Mouse (Mus musculus) retina, postnatal 7 days (tissue): Measurements from ENCODE around the gene Amn.

Source experiments
- DNase-seq: peaks from one replicate; pipeline ENCODE4 v3.0.0-alpha.2; 2012; ENCODE audit warnings: low read depth, low spot score

Amn gene

DNA sequence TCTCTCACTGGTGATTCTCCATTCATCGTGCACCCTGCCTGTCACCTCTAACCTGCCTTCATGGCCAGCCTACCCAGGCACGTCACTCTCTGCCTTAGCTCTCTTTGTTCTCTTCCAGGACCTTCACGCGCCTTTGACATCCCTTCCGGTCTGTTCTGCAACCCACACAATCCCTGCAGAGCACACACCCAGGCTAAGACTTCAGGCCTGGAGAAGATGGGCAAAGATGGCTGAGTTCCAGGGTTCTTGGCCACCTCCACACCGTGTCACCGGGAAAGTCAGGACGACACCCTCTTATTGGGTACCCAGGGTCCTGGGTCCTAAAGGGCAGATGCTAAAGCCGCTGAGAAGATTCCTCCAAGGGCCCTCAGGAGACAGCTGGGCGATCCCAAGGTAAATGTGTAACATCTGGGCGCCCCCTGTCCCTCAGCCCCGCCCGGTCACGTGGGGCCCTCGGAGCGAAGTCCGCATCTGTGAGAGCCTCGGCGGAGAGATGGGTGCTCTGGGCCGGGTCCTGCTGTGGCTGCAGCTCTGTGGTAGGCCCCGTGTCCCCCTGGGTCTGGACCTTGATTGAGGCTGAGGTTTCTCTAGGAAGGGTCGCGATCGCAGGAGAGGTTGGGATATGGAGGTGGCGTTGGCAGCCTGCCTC lies at the start of gene Amn:
Gene Amn (plus strand): TSS at position 467 of the 649 bp plus-strand sequence.
- DNase-seq, result no peak

DNA sequence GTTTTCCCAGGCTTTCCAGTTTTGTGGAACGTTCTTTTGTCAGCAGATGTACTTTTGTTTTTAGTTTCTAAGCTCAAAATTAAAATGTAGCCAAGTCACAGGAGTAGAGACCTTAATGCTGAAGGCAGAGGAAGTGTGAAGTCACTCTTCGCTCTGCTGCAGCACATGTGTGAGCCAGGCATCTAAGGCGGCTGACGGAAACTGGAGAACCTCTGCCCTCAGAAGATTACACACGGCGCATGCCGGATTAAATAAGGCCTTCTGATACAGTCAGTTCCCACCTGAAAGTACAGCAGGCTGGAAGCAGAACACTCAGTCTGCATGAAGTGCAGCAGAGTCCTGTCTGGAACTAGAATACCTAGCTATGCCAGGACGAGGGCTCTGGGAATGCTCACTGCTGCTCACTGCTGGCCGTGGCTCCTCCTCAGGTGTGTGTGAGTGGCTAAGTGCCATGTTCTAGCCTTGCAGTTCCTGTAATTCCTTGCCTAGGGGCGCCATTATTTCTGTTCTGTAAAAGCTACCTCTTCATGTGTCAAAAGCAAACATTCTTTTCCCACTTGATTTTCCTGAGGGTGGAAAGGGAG lies 45.6 kb upstream of the Amn start:
- DNase-seq, result no peak

DNA sequence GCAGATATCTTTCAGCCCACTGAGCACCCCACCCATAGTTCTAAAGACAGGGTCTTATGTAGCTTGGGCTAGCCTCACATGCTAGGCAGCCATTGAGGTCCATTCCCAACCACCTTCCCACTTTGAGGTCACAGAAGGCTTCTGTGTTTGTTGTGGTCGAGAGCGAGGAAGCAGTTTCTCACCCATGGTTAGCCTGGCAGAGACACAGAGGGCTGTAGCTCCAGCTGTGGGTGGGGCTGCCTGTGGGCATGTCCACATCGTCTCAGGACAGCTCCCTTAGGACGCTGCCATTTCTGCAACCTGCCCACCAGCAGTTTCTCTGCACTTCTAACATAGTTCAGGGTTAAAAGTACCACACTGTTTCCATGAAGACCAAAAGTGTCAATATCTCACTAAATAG lies 43.5 kb upstream of the Amn start:
- no peak for DNase-seq

DNA sequence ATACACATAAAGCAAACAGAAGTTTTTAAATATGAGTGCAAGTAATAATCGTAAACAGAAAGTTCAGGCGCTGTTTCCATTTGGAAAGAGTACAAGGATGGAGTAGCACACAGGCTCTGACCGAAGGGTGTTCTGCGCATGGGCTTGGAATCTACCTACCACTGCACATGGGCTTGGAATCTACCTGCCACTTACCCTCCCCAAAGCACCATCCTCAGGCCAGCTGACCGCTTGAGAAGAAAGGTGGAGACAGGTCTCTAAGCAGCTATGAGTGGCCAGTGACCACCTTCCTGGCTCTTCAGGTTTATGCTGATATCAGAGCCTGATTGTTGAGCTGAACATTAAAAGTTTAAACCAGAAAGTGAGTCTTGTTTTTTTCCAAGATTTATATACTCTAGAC lies 42.4 kb upstream of the Amn start:
- DNase-seq, result no peak

DNA sequence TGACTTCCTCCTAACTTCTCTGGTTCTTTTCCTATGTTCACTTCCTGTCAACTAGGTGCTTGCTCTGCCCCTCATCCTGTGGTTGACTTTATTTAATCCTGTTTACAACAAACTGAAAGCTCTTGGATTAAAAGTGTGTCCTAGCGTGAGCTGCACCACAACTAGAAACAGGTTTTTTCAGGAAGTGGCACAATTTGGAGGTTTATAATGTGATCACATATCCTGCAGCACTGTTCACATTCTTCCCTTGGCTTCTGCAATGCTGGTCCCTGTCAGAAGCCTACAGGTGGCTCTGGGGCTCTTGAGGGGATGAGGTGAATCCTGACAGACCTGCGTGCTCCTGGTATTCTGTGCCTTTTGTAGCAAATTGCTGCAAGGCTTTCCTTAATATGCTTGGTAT lies 40.1 kb upstream of the Amn start:
- DNase-seq, result no peak

DNA sequence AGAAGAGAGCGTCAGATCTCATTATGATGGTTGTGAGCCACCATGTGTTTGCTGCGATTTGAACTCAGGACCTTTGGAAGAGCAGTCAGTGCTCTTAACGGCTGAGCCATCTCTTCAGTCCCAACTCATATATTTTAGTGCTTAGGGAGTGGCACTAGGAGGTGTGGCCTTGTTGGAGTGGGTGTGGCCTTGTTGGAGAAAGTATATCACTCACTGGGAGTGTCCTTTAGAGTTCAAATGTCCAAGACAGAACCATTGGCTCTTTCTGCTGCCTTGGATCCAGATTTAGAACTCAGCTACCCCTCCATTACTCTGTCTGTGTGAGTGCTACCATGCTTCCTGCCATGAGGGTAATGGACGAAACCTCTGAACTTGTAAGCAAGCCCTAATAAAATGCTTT lies 37.1 kb upstream of the Amn start:
- no peak for DNase-seq

DNA sequence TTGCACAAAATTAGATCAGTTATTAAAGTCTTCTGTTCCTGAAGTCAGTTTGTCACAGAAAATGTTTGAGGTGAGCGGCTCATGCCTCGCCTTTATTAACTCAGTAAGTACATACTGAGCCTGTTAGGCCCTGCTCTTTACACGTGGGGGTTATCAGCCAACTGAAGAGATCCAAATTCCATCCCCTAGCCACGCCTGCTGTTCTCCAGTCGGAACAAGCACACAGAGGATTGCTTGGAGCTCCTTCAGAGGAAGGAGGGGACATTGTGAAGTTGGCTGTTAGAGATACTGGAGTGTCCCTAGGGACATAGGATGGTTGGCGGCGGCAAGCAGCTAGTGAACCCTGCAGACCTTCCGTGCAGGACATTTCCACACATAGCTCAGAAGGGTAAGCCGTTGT lies 36.5 kb upstream of the Amn start:
- DNase-seq, result no peak

DNA sequence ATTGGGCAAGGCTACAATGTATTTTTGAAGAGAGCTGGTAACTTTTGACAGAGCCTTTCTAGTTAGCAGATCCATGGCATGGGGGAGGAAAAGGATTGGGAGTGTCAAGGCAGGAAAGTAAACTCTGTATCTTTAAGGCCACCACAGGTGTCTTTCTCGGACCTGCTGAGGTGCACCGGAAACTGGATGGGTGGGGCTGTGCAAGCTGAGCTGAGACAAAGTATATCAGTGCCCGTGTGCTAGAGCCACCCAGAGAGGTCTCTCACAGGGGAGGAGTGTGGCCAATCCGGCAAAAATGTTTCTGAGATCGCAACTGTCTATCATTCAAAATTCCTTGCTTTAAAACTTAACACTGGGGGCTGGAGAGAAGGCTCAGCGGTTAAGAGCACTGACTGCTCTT lies 35.3 kb upstream of the Amn start:
- DNase-seq, result no peak

DNA sequence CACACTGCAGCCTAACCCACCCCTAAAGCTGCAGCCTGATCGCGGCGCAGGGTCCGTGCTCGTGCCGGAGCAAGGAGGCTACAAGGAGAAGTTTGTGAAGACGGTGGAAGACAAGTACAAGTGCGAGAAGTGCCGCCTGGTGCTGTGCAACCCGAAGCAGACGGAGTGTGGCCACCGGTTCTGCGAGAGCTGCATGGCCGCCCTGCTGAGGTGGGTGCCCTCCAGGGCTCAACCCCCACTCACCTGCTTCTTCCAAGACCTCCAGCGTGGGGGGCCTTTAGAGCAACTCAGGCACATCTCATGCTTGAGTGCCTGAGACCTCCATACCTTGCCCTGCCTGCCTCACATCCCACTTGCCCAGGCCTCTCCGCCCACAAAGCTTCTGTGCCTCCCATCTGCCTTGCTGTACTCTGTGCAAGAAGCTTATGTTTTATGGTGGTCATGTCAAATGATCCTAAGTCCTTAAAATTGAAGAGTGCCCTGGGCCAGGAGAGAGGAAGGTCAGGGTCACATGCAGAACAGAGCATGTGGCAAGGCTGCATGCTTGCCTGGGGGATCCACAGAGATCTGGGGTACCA lies 33.2 kb upstream of the Amn start:
- DNase-seq, result no peak

DNA sequence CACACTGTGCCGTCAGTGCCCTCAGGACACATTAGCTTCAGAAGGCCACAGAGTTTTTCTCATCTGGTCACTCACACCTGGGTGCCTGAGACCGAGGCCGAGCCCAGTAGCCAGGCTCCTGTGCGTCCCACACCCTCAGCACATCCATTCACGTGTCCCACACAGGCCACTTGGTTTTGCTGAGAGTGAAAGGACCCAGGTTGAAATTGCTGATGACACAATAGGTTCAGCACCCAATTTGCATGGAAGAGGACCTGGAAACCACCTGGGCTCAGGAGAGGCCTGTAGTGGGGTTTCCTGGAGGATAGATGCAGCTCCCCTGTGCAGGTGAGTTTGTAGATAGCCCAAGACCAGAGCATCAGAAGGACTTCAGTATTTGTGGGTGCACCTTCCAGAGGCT lies 32.5 kb upstream of the Amn start:
- no peak for DNase-seq

DNA sequence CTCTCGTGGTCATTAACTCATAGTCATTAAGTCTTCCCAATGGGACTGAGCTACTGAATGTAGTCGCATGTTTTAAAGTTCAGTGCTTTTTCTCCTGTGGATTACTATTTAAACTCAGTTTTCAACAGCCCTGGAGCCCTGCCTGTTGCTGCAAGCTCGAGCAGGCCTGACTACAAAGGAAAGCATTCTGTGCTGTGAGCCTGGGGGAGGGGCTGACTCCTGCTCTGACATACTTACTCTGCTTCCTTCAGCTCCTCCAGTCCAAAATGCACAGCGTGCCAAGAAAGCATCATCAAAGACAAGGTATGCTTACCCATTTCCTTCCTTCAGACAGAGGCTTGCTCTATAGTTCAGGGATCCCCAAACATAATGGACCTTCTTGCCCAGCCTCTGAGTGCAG lies 32.1 kb upstream of the Amn start:
- DNase-seq, result no peak

DNA sequence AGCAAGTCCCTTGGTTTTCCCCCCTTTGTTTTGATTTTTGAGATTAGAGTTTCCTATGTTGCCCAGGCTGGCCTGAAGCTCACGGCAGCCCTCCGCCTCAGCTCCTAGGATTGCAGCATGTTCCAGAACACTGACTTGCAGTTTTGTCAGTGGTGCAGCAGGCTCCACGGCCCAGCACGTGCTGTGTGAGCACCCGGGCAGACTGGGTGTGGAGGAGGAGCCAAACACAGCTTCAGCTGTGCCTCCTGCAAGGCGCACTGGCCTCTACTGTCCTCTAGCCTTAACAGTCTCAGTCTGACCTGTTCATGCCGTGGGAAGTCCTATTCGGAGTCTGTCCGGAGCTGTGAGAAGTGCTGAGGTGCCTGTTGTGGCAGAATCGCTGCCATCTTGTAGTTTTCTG lies 31.0 kb upstream of the Amn start:
- no peak for DNase-seq

DNA sequence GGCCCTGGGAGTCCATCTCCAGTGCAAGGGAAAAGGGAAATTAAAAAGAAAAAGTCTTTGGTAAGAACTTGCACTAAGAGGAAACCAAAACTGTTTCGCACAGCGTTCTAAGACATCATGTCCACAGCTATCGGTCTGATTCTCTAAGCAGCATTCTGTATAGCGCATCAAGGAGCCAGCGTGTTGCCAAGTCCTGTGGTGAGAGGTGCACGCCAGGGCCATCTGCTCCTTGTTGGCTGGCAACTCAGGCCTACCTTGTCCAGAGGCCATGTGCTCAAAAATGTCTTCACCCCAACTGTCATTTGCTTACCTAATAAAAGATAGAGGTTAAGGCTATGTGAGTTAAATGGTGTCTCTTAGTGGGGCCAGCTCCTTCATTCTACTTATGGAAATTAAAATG lies 29.0 kb upstream of the Amn start:
- no peak for DNase-seq

DNA sequence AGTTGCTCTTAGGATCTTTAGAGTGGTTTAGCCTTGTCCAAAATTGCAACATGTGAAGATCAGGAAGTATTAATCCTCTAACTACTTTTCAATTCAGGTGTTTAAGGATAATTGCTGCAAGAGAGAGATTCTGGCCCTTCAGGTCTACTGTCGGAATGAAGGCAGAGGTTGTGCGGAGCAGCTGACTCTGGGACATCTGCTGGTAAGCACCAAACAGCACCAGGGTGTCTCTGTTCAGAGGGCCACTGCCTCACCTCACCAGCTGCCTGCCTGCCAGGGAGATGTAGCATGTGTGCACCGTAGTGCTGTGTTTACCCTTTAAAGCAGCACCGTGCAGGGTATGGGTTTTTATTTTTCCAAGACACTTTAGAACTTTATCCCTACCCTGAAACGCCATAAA lies 28.5 kb upstream of the Amn start:
- no peak for DNase-seq

DNA sequence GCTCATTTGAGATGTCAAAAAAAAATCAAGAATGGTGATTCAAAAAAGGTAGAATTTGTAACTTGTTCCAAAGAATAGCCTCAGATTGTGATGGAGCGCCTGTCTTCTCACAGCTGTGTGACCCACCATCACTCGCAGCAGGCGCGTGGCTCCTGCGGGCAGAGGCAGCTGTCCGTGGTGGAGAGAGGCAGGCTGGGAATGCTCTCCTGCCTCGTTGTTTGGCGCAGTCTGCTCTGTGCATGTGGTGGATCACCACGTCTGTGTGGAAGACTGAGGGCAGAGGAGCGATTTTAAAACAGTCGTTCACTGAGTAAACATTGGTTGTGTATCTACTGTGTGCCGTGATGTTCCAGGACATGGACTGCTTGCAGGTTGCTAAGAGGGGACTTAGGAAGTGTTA lies 27.2 kb upstream of the Amn start:
- no peak for DNase-seq

DNA sequence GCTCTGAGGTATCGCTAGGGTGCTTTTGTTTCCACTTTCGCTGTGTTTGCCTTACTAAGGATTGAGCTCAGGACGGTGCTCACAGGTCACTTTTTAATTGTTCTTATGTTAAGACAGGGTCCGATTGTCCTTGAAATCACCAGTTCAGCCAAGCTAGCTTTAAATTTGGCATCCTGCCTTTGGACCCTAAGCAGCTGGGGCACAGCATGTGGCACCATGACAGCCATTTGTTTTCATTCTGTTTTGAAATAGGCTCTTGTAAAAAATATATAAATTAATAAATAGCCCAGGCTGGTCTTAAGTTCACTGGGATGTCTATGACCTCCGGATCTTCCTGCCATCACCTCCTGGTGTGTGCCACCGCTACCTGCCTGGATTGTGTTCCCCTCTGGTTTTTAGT lies 25.8 kb upstream of the Amn start:
- no peak for DNase-seq

DNA sequence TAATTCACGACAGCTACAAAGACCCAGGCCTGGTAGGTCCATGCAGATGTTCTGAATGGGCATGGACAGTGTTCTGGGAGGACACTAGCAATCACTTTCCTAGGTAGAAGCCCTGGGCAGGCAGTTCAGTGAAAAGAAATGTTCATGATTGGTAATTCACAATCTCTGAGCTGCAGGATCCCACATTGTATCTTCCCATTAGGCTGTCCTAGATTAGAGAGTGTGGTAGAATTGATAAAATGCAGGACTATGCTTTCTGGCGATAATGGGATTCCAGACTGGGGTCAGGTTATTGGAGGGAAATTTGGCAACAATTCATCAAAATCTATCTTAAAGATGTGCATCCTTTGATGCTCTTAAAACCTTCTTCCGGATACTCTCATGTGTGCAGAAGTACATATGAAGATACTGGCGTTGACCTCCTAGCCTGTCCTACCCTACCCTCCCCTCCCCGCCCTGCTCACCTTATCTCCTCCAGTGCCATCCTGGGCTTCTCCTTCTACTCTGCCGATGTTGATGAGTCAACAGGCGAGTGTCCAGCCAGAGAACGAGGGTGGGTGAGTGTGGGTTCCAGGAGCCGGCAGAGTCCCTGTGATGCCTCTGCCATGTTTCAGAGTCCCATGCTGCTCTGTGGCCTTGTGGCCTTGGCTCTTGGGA lies 24.0 kb upstream of the Amn start:
- DNase-seq, result no peak

DNA sequence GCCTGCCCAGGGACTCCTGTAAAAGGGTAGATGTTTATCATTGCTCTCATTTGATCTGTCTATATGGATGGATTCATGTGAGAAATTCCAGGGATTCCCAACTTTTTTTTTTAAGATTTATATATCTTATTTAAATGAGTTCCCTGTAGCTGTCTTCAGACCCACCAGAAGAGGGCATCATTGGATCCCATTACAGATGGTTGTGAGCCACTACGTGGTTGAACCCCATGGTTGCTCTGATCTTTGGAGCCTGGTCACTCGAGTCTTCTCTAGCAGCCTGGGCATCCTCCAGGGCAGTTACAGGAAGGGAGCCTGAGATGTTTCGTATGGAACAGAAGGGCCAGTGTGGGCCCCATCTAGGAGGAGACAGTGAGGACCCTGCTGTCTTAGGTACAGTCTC lies 21.8 kb upstream of the Amn start:
- no peak for DNase-seq

DNA sequence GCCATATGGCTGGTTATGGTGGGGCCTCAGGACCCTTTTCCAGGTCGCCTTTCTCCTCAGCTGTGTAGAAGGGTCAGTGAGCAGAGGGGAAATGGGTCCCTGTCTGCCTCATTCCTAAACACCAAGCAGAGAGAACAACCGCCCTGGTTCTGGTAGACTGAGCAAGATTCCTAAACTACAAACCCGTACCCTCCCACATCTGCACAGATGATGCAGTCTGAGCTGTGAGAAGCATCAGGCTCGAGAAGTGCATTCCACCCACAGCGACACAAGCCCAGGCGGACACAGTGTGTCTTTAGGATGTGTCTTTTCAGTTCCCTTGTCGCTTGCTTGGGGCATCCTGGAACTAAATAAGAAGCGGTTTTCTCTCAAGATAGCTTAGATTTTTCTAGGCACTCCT lies 20.8 kb upstream of the Amn start:
- DNase-seq, result no peak

DNA sequence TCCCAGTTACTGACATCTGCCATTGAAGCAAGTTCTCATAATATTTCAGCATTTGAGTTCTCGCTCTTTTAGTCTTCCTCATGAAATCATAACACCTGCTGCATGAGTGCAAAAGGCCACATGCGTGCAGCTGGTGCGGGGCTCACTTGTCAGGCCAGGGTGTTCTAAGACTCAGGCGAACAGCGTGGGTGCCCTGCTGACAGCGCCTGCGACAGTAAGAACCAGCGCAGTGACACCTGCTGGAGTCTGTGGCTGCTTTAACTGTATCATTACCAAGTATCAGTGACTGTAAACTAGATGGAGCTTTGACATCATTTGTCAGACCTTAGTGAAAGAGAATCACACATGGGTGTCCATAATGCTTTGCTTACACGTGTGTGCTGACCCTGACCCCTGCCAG lies 19.7 kb upstream of the Amn start:
- no peak for DNase-seq

DNA sequence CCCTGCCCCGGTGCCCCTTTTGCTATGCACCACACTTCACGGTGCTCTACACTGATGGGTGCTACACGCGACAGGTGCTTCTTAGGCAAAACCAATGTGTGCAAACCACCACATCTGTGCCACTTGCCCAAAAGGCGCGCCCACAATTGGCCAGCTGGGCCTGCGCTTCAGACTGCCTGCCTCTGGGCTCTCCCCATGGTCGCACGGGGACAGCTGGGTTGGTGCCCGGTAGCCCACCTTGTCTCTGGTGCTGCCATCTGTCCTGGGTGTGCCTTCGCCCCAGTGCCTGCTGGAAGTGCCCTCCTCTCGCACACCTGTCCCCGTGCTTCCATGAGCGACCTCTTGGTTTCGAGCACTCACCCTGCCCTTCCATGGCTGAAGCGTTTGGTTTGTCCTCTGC lies 7.2 kb upstream of the Amn start:
- DNase-seq, result no peak

DNA sequence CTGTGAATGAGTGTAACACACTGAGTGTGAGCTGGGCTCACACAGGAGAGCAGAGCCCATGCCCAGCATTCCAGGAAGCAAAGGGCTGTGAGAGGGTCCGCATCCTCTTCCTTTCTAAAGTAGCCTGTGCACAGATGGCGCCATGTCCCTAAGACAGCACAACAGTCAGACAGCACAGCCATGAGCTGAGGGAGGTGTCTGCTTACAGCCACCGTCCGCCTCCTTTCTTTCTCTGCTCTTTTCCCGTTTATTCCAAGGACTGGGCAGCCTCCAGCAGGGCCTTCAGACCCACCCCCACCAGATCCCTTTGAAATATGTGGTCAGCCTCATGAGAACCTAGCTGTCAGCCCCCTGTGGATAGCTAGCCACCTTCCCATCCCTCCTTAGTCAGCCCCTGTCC lies 5.7 kb upstream of the Amn start:
- DNase-seq, result no peak

DNA sequence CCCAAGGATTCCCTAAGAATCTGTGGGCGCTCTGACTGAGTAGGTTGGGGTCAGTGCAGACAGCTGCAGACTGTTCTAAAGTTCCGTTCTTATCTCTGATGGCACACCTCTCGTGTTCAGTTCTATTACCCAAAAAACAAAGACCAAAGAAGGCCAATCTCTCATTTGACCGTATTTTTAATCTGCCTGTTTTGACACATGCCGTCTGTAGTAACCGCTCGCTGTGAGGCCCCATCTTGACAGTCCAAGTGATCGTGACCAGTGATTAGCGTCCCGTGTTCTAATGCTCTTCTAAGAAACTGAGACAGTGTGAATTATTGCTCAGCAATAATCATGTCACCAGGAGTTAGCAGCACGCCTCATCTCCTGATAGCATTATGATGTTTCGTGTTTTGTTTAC lies 4.3 kb upstream of the Amn start:
- no peak for DNase-seq
